Mouse (Mus musculus) MEL (cell line): ENCODE measurements around the gene Nfkbid. TPM values are rescaled to one million over a fixed set of nuclear protein-coding genes. Genes with fewer than 3 reads are reported as not detected.

Source experiments
- DNase-seq: peaks from one replicate; pipeline ENCODE4 v3.0.0; 2011; ENCODE audit warnings: low read depth, low spot score
- H3K27ac ChIP-seq: 2 replicates; pipeline ENCODE4 v1.5.1; 2012; ENCODE audit warnings: low read depth, mild to moderate bottlenecking, control low read depth, low read length, moderate library complexity; ENCODE audit not compliant: control insufficient read depth
- H3K27me3 ChIP-seq, 2 experiments: fragments of 150-350 bp in 1 of 2; sonication (generic) in 1 of 2; 2 replicates each; pipeline ENCODE4 v1.6.1; 2012; ENCODE audit warnings: low read length in 2 of 2, mild to moderate bottlenecking in 2 of 2, improper control_type of control experiment in 1 of 2, moderate library complexity in 1 of 2; ENCODE audit not compliant: insufficient read depth in 2 of 2, control insufficient read depth in 1 of 2
- H3K36me3 ChIP-seq, 2 experiments: 2 replicates each; pipeline ENCODE4 v1.6.1; 2012 to 2014; ENCODE audit warnings: low read length in 2 of 2, improper control_type of control experiment in 1 of 2, inconsistent platforms in 1 of 2, mild to moderate bottlenecking in 1 of 2; ENCODE audit not compliant: insufficient read depth in 2 of 2, control insufficient read depth in 1 of 2
- H3K4me1 ChIP-seq, 2 experiments: fragments of 150-350 bp in 1 of 2; sonication (generic) in 1 of 2; 2 replicates each; pipeline ENCODE4 v1.6.1; 2012; ENCODE audit warnings: low read length in 2 of 2, improper control_type of control experiment in 1 of 2, mild to moderate bottlenecking in 1 of 2; ENCODE audit not compliant: insufficient read depth in 2 of 2, control insufficient read depth in 1 of 2
- H3K4me3 ChIP-seq, 2 experiments: fragments of 150-350 bp in 1 of 2; sonication (generic) in 1 of 2; 2 replicates each; pipeline ENCODE4 v1.5.1; 2012; ENCODE audit warnings: low read depth in 2 of 2, low read length in 2 of 2, mild to moderate bottlenecking in 2 of 2, moderate library complexity in 2 of 2, control low read depth in 1 of 2, improper control_type of control experiment in 1 of 2; ENCODE audit not compliant: control insufficient read depth in 1 of 2, insufficient read depth in 1 of 2
- H3K79me2 ChIP-seq: 2 replicates; pipeline ENCODE4 v1.6.1; 2012; ENCODE audit warnings: mild to moderate bottlenecking, low read length, moderate library complexity; ENCODE audit not compliant: control insufficient read depth, poor library complexity, insufficient read depth
- H3K9ac ChIP-seq: 2 replicates; pipeline ENCODE4 v1.6.1; 2012; ENCODE audit warnings: low read depth, mild to moderate bottlenecking, control low read depth, low read length, moderate library complexity; ENCODE audit not compliant: control insufficient read depth, poor library complexity, severe bottlenecking
- H3K9me3 ChIP-seq: fragments of 150-350 bp; sonication (generic); replicated peaks from 2 replicates; pipeline ENCODE4 v1.6.1; 2012; ENCODE audit warnings: mild to moderate bottlenecking, low read length, improper control_type of control experiment, moderate library complexity; ENCODE audit not compliant: insufficient read depth
- BHLHE40 ChIP-seq: IDR thresholded peaks from 2 replicates; pipeline ENCODE4 v1.6.1; 2012; ENCODE audit warnings: low read depth, mild to moderate bottlenecking, inconsistent platforms, low read length, improper control_type of control experiment, borderline replicate concordance
- CHD1 ChIP-seq: IDR thresholded peaks from 2 replicates; pipeline ENCODE4 v1.6.1; 2012; ENCODE audit warnings: low read depth, mild to moderate bottlenecking, inconsistent platforms, low read length, improper control_type of control experiment
- CHD2 ChIP-seq: IDR thresholded peaks from 2 replicates; pipeline ENCODE4 v1.6.1; 2011; ENCODE audit warnings: low read length, improper control_type of control experiment
- CTCF ChIP-seq, 3 experiments: IDR thresholded peaks in 2 of 3; conservative IDR thresholded peaks in 1 of 3; 2 replicates each; pipeline ENCODE4 v1.5.1; 2011 to 2012; ENCODE audit warnings: low read length in 3 of 3, low read depth in 2 of 3, mild to moderate bottlenecking in 2 of 3, improper control_type of control experiment in 1 of 3, inconsistent platforms in 1 of 3, mixed read lengths in 1 of 3, moderate library complexity in 1 of 3; ENCODE audit not compliant: control insufficient read depth in 1 of 3, insufficient read depth in 1 of 3, poor library complexity in 1 of 3, severe bottlenecking in 1 of 3
- E2F4 ChIP-seq: IDR thresholded peaks from 2 replicates; pipeline ENCODE4 v1.6.1; 2011; ENCODE audit warnings: low read depth, low read length, improper control_type of control experiment, borderline replicate concordance
- ELF1 ChIP-seq: IDR thresholded peaks from 2 replicates; pipeline ENCODE4 v1.6.1; 2014; ENCODE audit warnings: low read depth, mild to moderate bottlenecking, inconsistent platforms, low read length, improper control_type of control experiment, moderate library complexity
- EP300 ChIP-seq, 2 experiments: IDR thresholded peaks; 2 replicates each; pipeline ENCODE4 v1.6.1; 2011; ENCODE audit warnings: improper control_type of control experiment in 2 of 2, low read length in 2 of 2, low read depth in 1 of 2, mild to moderate bottlenecking in 1 of 2
- ETS1 ChIP-seq: IDR thresholded peaks from 2 replicates; pipeline ENCODE4 v1.6.1; 2012; ENCODE audit warnings: low read depth, mild to moderate bottlenecking, inconsistent platforms, low read length, improper control_type of control experiment, moderate library complexity
- GATA1 ChIP-seq: IDR thresholded peaks from 2 replicates; pipeline ENCODE4 v1.6.1; 2011; ENCODE audit warnings: low read depth, low read length, improper control_type of control experiment
- HCFC1 ChIP-seq: IDR thresholded peaks from 2 replicates; pipeline ENCODE4 v1.6.1; 2012; ENCODE audit warnings: low read depth, mild to moderate bottlenecking, inconsistent platforms, low read length, improper control_type of control experiment, moderate library complexity
- JUND ChIP-seq: IDR thresholded peaks from 2 replicates; pipeline ENCODE4 v1.6.1; 2011; ENCODE audit warnings: low read depth, mild to moderate bottlenecking, improper control_type of control experiment, low read length
- KAT2A ChIP-seq: conservative IDR thresholded peaks from 2 replicates; pipeline ENCODE4 v1.6.1; 2012; ENCODE audit warnings: low read depth, low read length, improper control_type of control experiment, inconsistent platforms
- MAFK ChIP-seq: IDR thresholded peaks from 2 replicates; pipeline ENCODE4 v1.6.1; 2011; ENCODE audit warnings: low read depth, mild to moderate bottlenecking, low read length, improper control_type of control experiment, borderline replicate concordance
- MAX ChIP-seq: IDR thresholded peaks from 2 replicates; pipeline ENCODE4 v1.6.1; 2011; ENCODE audit warnings: low read length, improper control_type of control experiment
- MAZ ChIP-seq: IDR thresholded peaks from 2 replicates; pipeline ENCODE4 v1.6.1; 2012; ENCODE audit warnings: low read depth, mild to moderate bottlenecking, inconsistent platforms, low read length, improper control_type of control experiment
- MEF2A ChIP-seq: IDR thresholded peaks from 2 replicates; pipeline ENCODE4 v1.6.1; 2014; ENCODE audit warnings: low read depth, mild to moderate bottlenecking, inconsistent platforms, low read length, improper control_type of control experiment; ENCODE audit not compliant: poor library complexity, insufficient replicate concordance, severe bottlenecking; ENCODE audit errors: extremely low read depth
- MXI1 ChIP-seq: IDR thresholded peaks from 2 replicates; pipeline ENCODE4 v1.6.1; 2011; ENCODE audit warnings: mild to moderate bottlenecking, low read depth, low read length, improper control_type of control experiment
- MYB ChIP-seq: IDR thresholded peaks from 2 replicates; pipeline ENCODE4 v1.6.1; 2011; ENCODE audit warnings: mild to moderate bottlenecking, low read depth, low read length, improper control_type of control experiment
- NELFE ChIP-seq: IDR thresholded peaks from 2 replicates; pipeline ENCODE4 v1.6.1; 2011; ENCODE audit warnings: low read depth, low read length, improper control_type of control experiment
- NRF1 ChIP-seq: IDR thresholded peaks from 2 replicates; pipeline ENCODE4 v1.6.1; 2014; ENCODE audit warnings: low read depth, mild to moderate bottlenecking, inconsistent platforms, low read length, improper control_type of control experiment, moderate library complexity; ENCODE audit not compliant: poor library complexity, insufficient read depth, severe bottlenecking
- POLR2A ChIP-seq, 2 experiments: IDR thresholded peaks; 2 replicates each; pipeline ENCODE4 v1.6.1; 2011 to 2012; ENCODE audit warnings: low read length in 2 of 2, mild to moderate bottlenecking in 2 of 2, control low read depth in 1 of 2, improper control_type of control experiment in 1 of 2, low read depth in 1 of 2, moderate library complexity in 1 of 2; ENCODE audit not compliant: control insufficient read depth in 1 of 2, insufficient read depth in 1 of 2, poor library complexity in 1 of 2
- POLR2AphosphoS2 ChIP-seq: IDR thresholded peaks from 2 replicates; pipeline ENCODE4 v1.6.1; 2011; ENCODE audit warnings: low read length, improper control_type of control experiment
- POLR2AphosphoS5 ChIP-seq: IDR thresholded peaks from 2 replicates; pipeline ENCODE4 v1.6.1; 2012; ENCODE audit warnings: low read depth, borderline replicate concordance, mild to moderate bottlenecking, inconsistent platforms, low read length, moderate library complexity, mixed read lengths
- RAD21 ChIP-seq: IDR thresholded peaks from 2 replicates; pipeline ENCODE4 v1.6.1; 2011; ENCODE audit warnings: mild to moderate bottlenecking, low read depth, low read length, improper control_type of control experiment
- RCOR1 ChIP-seq: IDR thresholded peaks from 2 replicates; pipeline ENCODE4 v1.6.1; 2012; ENCODE audit warnings: low read depth, mild to moderate bottlenecking, inconsistent platforms, low read length, improper control_type of control experiment
- SIN3A ChIP-seq: IDR thresholded peaks from 2 replicates; pipeline ENCODE4 v1.6.1; 2012; ENCODE audit warnings: low read length, improper control_type of control experiment, inconsistent platforms
- SMC3 ChIP-seq: IDR thresholded peaks from 2 replicates; pipeline ENCODE4 v1.6.1; 2011; ENCODE audit warnings: low read depth, low read length, improper control_type of control experiment
- TAL1 ChIP-seq: IDR thresholded peaks from 2 replicates; pipeline ENCODE4 v1.6.1; 2012; ENCODE audit warnings: mild to moderate bottlenecking, inconsistent platforms, low read length, moderate library complexity, mixed read lengths
- TBP ChIP-seq: IDR thresholded peaks from 2 replicates; pipeline ENCODE4 v1.8.0; 2011; ENCODE audit warnings: low read depth, low read length, improper control_type of control experiment
- TCF12 ChIP-seq: IDR thresholded peaks from 2 replicates; pipeline ENCODE4 v1.6.1; 2014; ENCODE audit warnings: low read depth, mild to moderate bottlenecking, inconsistent platforms, low read length, improper control_type of control experiment, moderate library complexity
- UBTF ChIP-seq: IDR thresholded peaks from 2 replicates; pipeline ENCODE4 v1.6.1; 2012; ENCODE audit warnings: low read depth, mild to moderate bottlenecking, inconsistent platforms, low read length, improper control_type of control experiment, moderate library complexity, borderline replicate concordance; ENCODE audit not compliant: insufficient read depth
- USF1 ChIP-seq: IDR thresholded peaks from 2 replicates; pipeline ENCODE4 v1.6.1; 2014; ENCODE audit warnings: low read depth, mild to moderate bottlenecking, inconsistent platforms, low read length, improper control_type of control experiment, moderate library complexity
- USF2 ChIP-seq, 2 experiments: IDR thresholded peaks; 2 replicates each; pipeline ENCODE4 v1.6.1; 2011 to 2012; ENCODE audit warnings: improper control_type of control experiment in 2 of 2, low read length in 2 of 2, borderline replicate concordance in 1 of 2, inconsistent platforms in 1 of 2, low read depth in 1 of 2, mild to moderate bottlenecking in 1 of 2; ENCODE audit not compliant: insufficient read depth in 1 of 2
- ZKSCAN1 ChIP-seq: IDR thresholded peaks from 2 replicates; pipeline ENCODE4 v1.6.1; 2012; ENCODE audit warnings: low read depth, mild to moderate bottlenecking, inconsistent platforms, low read length, improper control_type of control experiment, moderate library complexity
- ZMIZ1 ChIP-seq: IDR thresholded peaks from 2 replicates; pipeline ENCODE4 v1.6.1; 2012; ENCODE audit warnings: low read depth, mild to moderate bottlenecking, inconsistent platforms, low read length, improper control_type of control experiment, moderate library complexity
- ZNF384 ChIP-seq: IDR thresholded peaks from 2 replicates; pipeline ENCODE4 v1.6.1; 2012; ENCODE audit warnings: low read depth, mild to moderate bottlenecking, inconsistent platforms, low read length, improper control_type of control experiment
- polyA plus RNA-seq, 2 experiments: library from polyadenylated mRNA; stranded (reverse) in 1 of 2; unstranded in 1 of 2; fragments of >175 nt in 1 of 2; fragments of >200 nt in 1 of 2; gene quantifications; 2 replicates each; pipeline versions ENCODE4 v1.2.1 to v1.2.4; 2012; ENCODE audit warnings: low replicate concordance in 2 of 2, low read depth in 1 of 2; ENCODE audit not compliant: insufficient read length in 2 of 2, insufficient read depth in 1 of 2, missing spikeins in 1 of 2
- total RNA-seq: library from RNA; depleted of rRNA; stranded (reverse); fragments of 300-350 nt; gene quantifications from 2 replicates; pipeline ENCODE4 v1.2.3, GENCODE M21; 2012

Gene Nfkbid
- total and polyA plus RNA-seq, 3 experiments: 7.0 to 16.7 TPM; not detected in 1

- peaks cover 21% of the 10 kb centered on the region for H3K79me2 ChIP-seq
- peak; percentile 94 for DNase-seq
- H3K9me3 ChIP-seq: no peaks in the 10 kb centered on the region
- H3K4me3 ChIP-seq: peak overlapping the region; percentile 75 to 77
- peaks cover 5 to 19% of the 10 kb centered on the region in 2 experiments for H3K36me3 ChIP-seq
- H3K4me1 ChIP-seq: peaks cover 0 to 28% of the 10 kb centered on the region in 2 experiments; a peak in 3 of 4 replicates
- peak overlapping the region; percentile 66 for H3K27ac ChIP-seq
- peak overlapping the region; percentile 83 for H3K9ac ChIP-seq
- H3K27me3 ChIP-seq: no peaks in the 10 kb centered on the region
- TF ChIP-seq EP300 (IDR thresholded peaks at IDR 0.05; ENCODE audit: low read depth in 1 of 2, low read length in 2 of 2): no peak
- TF ChIP-seq USF1: no peak
- TF ChIP-seq SMC3: no peak
- 0 out of 2 replicates have a peak, but pooled peaks have one; percentile 23 for TF ChIP-seq BHLHE40
- TF ChIP-seq MYB: no peak
- peak; percentile 42; the same call in 1 of the 2 replicates for TF ChIP-seq MAZ
- no peak; the same call in 1 of the 2 replicates for TF ChIP-seq MXI1
- TF ChIP-seq ETS1: peak; percentile 13; the same call in 1 of the 2 replicates
- no peak for TF ChIP-seq CTCF (IDR thresholded peaks at IDR 0.05 in 2 of 3, conservative IDR thresholded peaks at IDR 0.05 in 1 of 3; ENCODE audit: control insufficient read depth in 1 of 3, insufficient read depth in 1 of 3, low read depth in 2 of 3, low read length in 3 of 3, poor library complexity in 1 of 3, severe bottlenecking in 1 of 3)
- TF ChIP-seq SIN3A: no peak; the same call in none of the 2 replicates
- TF ChIP-seq CHD1: 0 out of 2 replicates have a peak, but pooled peaks have one; percentile 51
- no peak for TF ChIP-seq RAD21
- no peak; a peak in 2 of 4 replicates for TF ChIP-seq POLR2A (IDR thresholded peaks at IDR 0.05; ENCODE audit: control insufficient read depth in 1 of 2, insufficient read depth in 1 of 2, low read depth in 1 of 2, low read length in 2 of 2, poor library complexity in 1 of 2)
- no peak for TF ChIP-seq GATA1
- no peak for TF ChIP-seq POLR2AphosphoS5
- TF ChIP-seq E2F4: no peak
- TF ChIP-seq MAFK: no peak
- TF ChIP-seq CHD2: no peak
- TF ChIP-seq KAT2A: 0 out of 2 replicates have a peak, but pooled peaks have one; percentile 35
- no peak for TF ChIP-seq JUND
- 0 out of 2 replicates have a peak, but pooled peaks have one; percentile 4 for TF ChIP-seq POLR2AphosphoS2
- TF ChIP-seq ELF1: peak; percentile 72
- no peak for TF ChIP-seq TAL1
- peak; percentile 22; the same call in 1 of the 2 replicates for TF ChIP-seq TCF12
- no peak for TF ChIP-seq UBTF
- TF ChIP-seq ZKSCAN1: no peak
- TF ChIP-seq RCOR1: no peak
- TF ChIP-seq USF2 (IDR thresholded peaks at IDR 0.05; ENCODE audit: borderline replicate concordance in 1 of 2, insufficient read depth in 1 of 2, low read depth in 1 of 2, low read length in 2 of 2): no peak
- TF ChIP-seq HCFC1: peak; percentile 78
- TF ChIP-seq NELFE: no peak; the same call in 1 of the 2 replicates
- no peak for TF ChIP-seq ZNF384
- no peak for TF ChIP-seq MEF2A
- TF ChIP-seq ZMIZ1: peak; percentile 1; the same call in 1 of the 2 replicates
- TF ChIP-seq MAX: peak; percentile 58
- peak; percentile 60 for TF ChIP-seq NRF1
- no peak for TF ChIP-seq TBP
Measured at GRCm38 (mm10) chr7:30421890-30422435, 431 bp downstream of the Nfkbid start.
